Mouse (Mus musculus): ENCODE results near the gene Grasp.

DNA sequence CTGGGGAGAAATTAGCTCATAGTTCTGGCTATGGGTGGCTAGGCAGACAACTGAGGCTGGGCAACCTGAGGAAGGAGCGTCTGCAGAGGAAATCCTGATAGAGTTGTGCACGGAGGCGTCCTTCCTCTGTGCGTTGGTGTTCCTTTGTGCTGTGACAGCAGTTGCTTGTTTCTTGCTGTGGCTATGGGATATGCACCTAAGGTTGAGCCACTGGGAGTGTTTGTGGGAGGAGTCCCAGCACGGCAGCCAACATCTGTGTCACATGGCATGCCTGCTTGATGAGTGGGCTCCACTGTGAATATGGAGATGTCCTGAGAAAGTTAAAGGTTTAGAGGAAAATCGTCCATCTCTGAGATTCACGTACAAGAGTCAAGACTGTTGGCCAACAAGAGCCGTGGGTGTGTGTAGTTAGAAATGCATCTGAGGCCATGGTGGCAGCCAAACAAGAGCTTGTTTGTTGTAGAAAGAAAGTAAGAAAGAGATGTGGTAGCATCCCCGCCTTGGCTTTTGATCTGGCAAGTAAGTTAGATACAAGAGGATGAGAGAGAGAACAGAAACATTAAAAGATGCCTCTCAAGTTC, 26.3 kb downstream of the Grasp start:
- TF ChIP-seq CTCF (IDR thresholded peaks at IDR 0.05; ENCODE audit: extremely low read depth, insufficient read depth, low read length) (no peak), POLR2A (IDR thresholded peaks at IDR 0.05; ENCODE audit: extremely low read depth, insufficient read depth, low read length) (no peak)

Data from cortical plate, adult 2 months (tissue).